Mouse (Mus musculus): ENCODE data around the gene Nars2.

The Nars2 gene

GRCm38 (mm10) chr7:96971027-96971996, 20.0 kb downstream of the Nars2 start:
- DNase-seq: peak; percentile 38 to 58

GRCm38 (mm10) chr7:96972138-96972904, 21.0 kb downstream of the Nars2 start:
- DNase-seq: no peak

- DNase-seq: no peak
Observed at GRCm38 (mm10) chr7:96975914-96976313, 24.6 kb downstream of the Nars2 start.

GRCm38 (mm10) chr7:96977209-96977608, 25.9 kb downstream of the Nars2 start:
- DNase-seq: no peak

- no peak for DNase-seq
Observed at GRCm38 (mm10) chr7:96981366-96981765, 30.1 kb downstream of the Nars2 start.

- peak in 1 of 2 experiments; percentile 11 for DNase-seq
Observed at GRCm38 (mm10) chr7:96983660-96984347, 32.5 kb downstream of the Nars2 start.

GRCm38 (mm10) chr7:96985798-96986197, 34.5 kb downstream of the Nars2 start:
- peak; percentile 43 to 52 for DNase-seq

- peak; percentile 16 to 35 for DNase-seq
Observed at GRCm38 (mm10) chr7:96986795-96987445, 35.6 kb downstream of the Nars2 start.

- peak in 1 of 2 experiments; percentile 16 for DNase-seq
Observed at GRCm38 (mm10) chr7:96987676-96988075, 36.4 kb downstream of the Nars2 start.

- peak; percentile 10 to 11 for DNase-seq
Observed at GRCm38 (mm10) chr7:97012956-97013355, 61.7 kb downstream of the Nars2 start.

- DNase-seq: no peak
Observed at GRCm38 (mm10) chr7:97018005-97018404, 66.7 kb downstream of the Nars2 start.

GRCm38 (mm10) chr7:97018418-97018817, 67.1 kb downstream of the Nars2 start:
- peak in 1 of 2 experiments; percentile 7 for DNase-seq

GRCm38 (mm10) chr7:97019303-97019702, 68.0 kb downstream of the Nars2 start:
- no peak for DNase-seq

GRCm38 (mm10) chr7:97026772-97027358, 75.6 kb downstream of the Nars2 start:
- no peak for DNase-seq

- no peak for DNase-seq
Observed at GRCm38 (mm10) chr7:97029151-97029550, 77.8 kb downstream of the Nars2 start.

- DNase-seq: no peak
Observed at GRCm38 (mm10) chr7:97032412-97032811, 81.1 kb downstream of the Nars2 start.

GRCm38 (mm10) chr7:97039641-97040040, 88.3 kb downstream of the Nars2 start:
- peak in 1 of 2 experiments; percentile 11 for DNase-seq

- DNase-seq: no peak
Observed at GRCm38 (mm10) chr7:97041868-97042449, 90.7 kb downstream of the Nars2 start.

GRCm38 (mm10) chr7:97042981-97043380, 91.7 kb downstream of the Nars2 start:
- DNase-seq: peak; percentile 16 to 36

GRCm38 (mm10) chr7:97060966-97061365, 109.7 kb downstream of the Nars2 start:
- no peak for DNase-seq

- no peak for DNase-seq
Observed at GRCm38 (mm10) chr7:97071512-97071911, 120.2 kb downstream of the Nars2 start.

GRCm38 (mm10) chr7:97072061-97072460, 120.8 kb downstream of the Nars2 start:
- no peak for DNase-seq
